Mouse (Mus musculus): ENCODE results near the gene Htt.

DNA sequence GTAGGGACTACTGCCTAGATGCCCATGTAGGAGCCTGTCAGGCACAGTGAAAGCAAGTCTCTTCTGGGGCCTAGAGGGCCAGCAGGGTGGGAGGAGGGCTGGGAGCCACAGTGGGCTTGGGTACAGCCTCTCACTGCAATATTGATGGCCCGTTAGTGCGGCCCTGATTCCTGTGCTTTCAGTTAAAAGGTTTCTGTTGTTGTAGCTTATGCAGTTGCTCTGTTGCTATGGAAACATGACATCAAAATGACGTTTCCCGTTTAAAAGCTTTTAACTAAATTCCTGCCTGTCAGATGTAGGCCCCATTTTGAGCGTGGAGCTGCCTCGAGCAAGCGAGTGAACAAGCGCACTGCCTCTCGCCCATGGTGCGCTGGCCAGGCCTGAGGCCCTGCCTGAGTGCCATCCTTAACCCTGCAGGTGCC is 155.7 kb downstream of the Htt start:
- TF ChIP-seq CTCF (IDR thresholded peaks at IDR 0.05; ENCODE audit: low read depth) (no peak), EP300 (IDR thresholded peaks at IDR 0.05; ENCODE audit: low read depth) (no peak)

Measured in heart, postnatal 0 days (tissue).